Mouse (Mus musculus): ENCODE results near the gene Adipor1. TPM values are rescaled to one million over a fixed set of nuclear protein-coding genes. Genes with fewer than 3 reads are reported as not detected.

Gene Adipor1
- polyA plus RNA-seq, 1 experiment from 2014 or later = 82.9 TPM

- peaks cover 3% of the 10 kb centered on the region for H3K36me3 ChIP-seq (replicated peaks; ENCODE audit: control insufficient read depth, insufficient read depth, low read depth, low read length)
Observed at GRCm38 (mm10) chr1:134460294-134461284, 45.4 kb downstream of the Adipor1 start.

More at GRCm38 (mm10) chr1:134460294-134461284, 45.4 kb downstream of the Adipor1 start:
- Histone ChIP-seq H3K27ac (replicated peaks; ENCODE audit: low read depth, low read length) (no peak overlapping the region), H3K9me3 (replicated peaks; ENCODE audit: control insufficient read depth, low read length) (no peaks in the 10 kb centered on the region), H3K9ac (replicated peaks; ENCODE audit: low read length) (no peak overlapping the region), H3K4me1 (ENCODE audit: control insufficient read depth, insufficient read depth, low read length) (no peaks in the 10 kb centered on the region), H3K4me2 (ENCODE audit: low read depth, low read length) (no peak overlapping the region), H3K27me3 (ENCODE audit: control insufficient read depth, insufficient read depth, low read length) (no peaks in the 10 kb centered on the region), H3K4me3 (ENCODE audit: low read depth, low read length) (no peak overlapping the region)
- no peak for DNase-seq (ENCODE audit: low spot score)
- WGBS = 95% methylated on average over 1 of the region's 1 CpGs
- no peak for ATAC-seq (replicated peaks; ENCODE audit: insufficient number of reproducible peaks, low FRiP score, low TSS enrichment, low read depth)

Other genes starting within 250 kb of the Adipor1 start
- gene Chil1, start 233.2 kb upstream of the Adipor1 start, polyA plus RNA-seq (2014; fragmentation: Nextera tagmentation; extraction: Ambion mirVana) = 0.64 and 0.97 TPM in 2 replicates
- 2.2 and 4.4 TPM in 2 replicates for gene Mybph, start 221.9 kb upstream of the Adipor1 start, polyA plus RNA-seq (2014; fragmentation: Nextera tagmentation; extraction: Ambion mirVana)
- 0.47 and 0.60 TPM in 2 replicates for gene Adora1, start 179.9 kb upstream of the Adipor1 start, polyA plus RNA-seq (2014; fragmentation: Nextera tagmentation; extraction: Ambion mirVana)
- gene Myog, start 125.4 kb upstream of the Adipor1 start, polyA plus RNA-seq (2014; fragmentation: Nextera tagmentation; extraction: Ambion mirVana) = 15.2 and 19.8 TPM in 2 replicates
- 1.9 and 2.2 TPM in 2 replicates for gene Ppfia4, start 82.5 kb upstream of the Adipor1 start, polyA plus RNA-seq (2014; fragmentation: Nextera tagmentation; extraction: Ambion mirVana)
- gene Tmem183a, start 53.4 kb upstream of the Adipor1 start, polyA plus RNA-seq (2014; fragmentation: Nextera tagmentation; extraction: Ambion mirVana) = 128 and 133 TPM in 2 replicates
- gene 4933406M09Rik, start 29.4 kb upstream of the Adipor1 start, polyA plus RNA-seq (2014; fragmentation: Nextera tagmentation; extraction: Ambion mirVana) = not detected in 2 replicates
- gene Cyb5r1, start 9.8 kb upstream of the Adipor1 start, polyA plus RNA-seq (2014; fragmentation: Nextera tagmentation; extraction: Ambion mirVana) = 25.0 and 32.2 TPM in 2 replicates
- 33.8 and 35.3 TPM in 2 replicates for gene Klhl12, start 40.2 kb downstream of the Adipor1 start, polyA plus RNA-seq (2014; fragmentation: Nextera tagmentation; extraction: Ambion mirVana)
- 43.7 and 47.8 TPM in 2 replicates for gene Rabif, start 79.3 kb downstream of the Adipor1 start, polyA plus RNA-seq (2014; fragmentation: Nextera tagmentation; extraction: Ambion mirVana)
- not detected in 2 replicates for gene Mgat4e, start 134.3 kb downstream of the Adipor1 start, polyA plus RNA-seq (2014; fragmentation: Nextera tagmentation; extraction: Ambion mirVana)
- 83.6 and 84.0 TPM in 2 replicates for gene Kdm5b, start 144.8 kb downstream of the Adipor1 start, polyA plus RNA-seq (2014; fragmentation: Nextera tagmentation; extraction: Ambion mirVana)
- gene Syt2, start 231.3 kb downstream of the Adipor1 start, polyA plus RNA-seq (2014; fragmentation: Nextera tagmentation; extraction: Ambion mirVana) = 0.80 and 3.2 TPM in 2 replicates

Measured in embryonic facial prominence, embryonic 11.5 days (tissue).